Mouse (Mus musculus) 3134 (cell line): ENCODE results near the gene Kirrel.
A peak's percentile ranks its signal among the peaks of the same experiment; 100 is the strongest.
"Not testable (repeated sequence)": the region's sequence is repeated elsewhere in the genome, so short reads cannot be mapped to it uniquely, and the experiment has no call there.

Experiments
- DNase-seq: peaks from one replicate; pipeline ENCODE4 v3.0.0-alpha.2; 2011; ENCODE audit warnings: low spot score; ENCODE audit not compliant: insufficient read length; ENCODE audit errors: extremely low read depth

Gene Kirrel

DNA sequence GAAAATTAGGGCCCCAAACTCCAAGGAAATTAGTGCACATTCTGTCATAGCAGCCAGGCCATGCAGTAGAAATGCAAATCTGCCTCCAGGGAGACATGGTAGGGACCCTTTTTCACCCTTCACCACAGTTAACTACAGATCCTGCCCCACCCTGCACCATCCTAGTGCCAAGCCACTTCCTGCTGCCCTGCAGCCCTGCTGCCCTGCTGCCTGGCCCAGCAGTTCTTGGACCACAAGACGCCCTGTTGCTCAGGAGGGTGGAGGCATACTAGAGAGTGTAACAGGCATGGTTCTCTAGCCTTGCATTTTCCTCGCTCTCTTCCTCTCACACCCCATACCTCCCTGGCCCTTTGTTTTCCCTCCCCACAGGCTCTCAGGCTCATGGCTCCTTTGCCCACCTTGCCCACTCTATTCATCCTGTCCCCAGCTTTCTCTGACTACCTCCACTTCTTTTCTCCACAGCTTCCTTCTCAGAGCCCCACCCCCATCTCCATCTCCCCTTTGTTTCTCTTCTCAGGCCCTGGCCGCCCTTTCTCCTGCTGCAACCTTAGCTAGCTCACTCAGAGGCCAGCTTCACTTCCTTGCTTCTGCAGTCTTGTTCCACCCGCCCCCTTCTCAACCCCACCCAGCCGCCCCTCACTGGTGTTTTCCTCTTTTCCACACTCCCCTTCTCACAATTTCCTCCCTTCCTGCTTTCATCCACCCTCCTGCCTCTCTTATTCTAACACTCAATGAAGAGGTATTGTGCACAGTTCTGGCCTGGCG is 29.9 kb downstream of the Kirrel start:
- DNase-seq, result peak; percentile 70

- DNase-seq, result no peak
These were observed 34.3 kb downstream of the Kirrel start for GRCm38 (mm10) chr3:87140284-87140683.

- DNase-seq, result no peak
These were observed 37.8 kb downstream of the Kirrel start for GRCm38 (mm10) chr3:87136782-87137181.

DNA sequence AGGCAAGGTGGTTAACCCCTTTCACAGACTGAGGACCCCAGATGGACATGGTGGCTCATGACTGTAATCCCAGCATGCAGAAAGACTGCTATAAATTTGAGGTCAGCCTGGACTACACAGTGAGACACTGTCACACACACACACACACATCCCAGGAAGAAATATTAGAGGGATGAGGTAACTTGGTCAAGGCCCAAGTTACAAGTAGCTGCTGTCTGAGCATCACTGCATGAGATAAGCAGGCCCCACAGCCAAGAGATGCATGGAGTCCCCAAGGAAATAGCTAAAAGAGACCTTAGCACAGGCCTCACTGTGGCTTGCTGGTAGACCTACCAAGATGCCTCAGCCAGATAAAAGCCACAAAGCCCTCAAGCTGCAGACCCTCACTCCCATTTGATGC is 39.6 kb downstream of the Kirrel start:
- no peak for DNase-seq

- no peak for DNase-seq
These were observed 42.7 kb downstream of the Kirrel start for GRCm38 (mm10) chr3:87131694-87132347.

DNA sequence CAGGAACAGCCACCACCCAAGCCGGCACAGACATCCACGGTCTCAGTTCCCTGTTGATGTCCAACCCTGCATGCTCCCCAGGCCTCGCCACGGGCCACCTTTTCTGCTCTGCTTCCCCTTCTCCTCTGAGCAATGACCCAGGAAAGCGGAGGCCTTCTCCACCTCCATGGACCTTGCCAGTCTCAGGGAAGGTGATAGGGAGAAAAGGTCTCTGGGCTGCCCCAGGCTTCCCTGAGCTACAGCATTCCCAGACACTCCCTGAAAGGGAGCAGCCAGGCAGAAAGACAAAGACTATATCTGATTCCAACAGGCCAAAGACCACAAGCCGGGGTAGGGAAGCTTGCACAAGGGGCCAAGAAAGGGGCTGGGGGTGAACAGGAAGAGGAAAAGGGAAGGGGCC is 43.6 kb downstream of the Kirrel start:
- DNase-seq, result no peak

DNA sequence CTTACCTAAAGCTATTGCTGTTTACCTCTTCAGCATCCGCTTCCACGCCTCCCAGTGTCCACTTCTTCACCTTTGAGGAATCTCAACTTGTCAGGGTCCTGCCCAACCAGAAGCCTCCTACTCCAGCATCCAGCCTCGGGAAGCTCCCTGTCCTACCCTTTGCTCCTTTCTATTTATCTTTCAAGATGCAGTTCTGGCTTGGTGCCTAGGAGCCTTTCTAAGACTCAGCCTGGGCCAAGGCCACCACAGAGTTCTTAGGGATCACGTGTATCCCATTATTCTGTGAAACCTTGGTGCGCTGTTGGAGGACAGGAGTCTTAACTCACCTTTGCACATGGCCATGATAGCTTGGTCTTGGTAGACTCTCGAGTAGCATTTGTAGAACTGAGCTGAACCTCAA is 50.8 kb downstream of the Kirrel start:
- no peak for DNase-seq

DNA sequence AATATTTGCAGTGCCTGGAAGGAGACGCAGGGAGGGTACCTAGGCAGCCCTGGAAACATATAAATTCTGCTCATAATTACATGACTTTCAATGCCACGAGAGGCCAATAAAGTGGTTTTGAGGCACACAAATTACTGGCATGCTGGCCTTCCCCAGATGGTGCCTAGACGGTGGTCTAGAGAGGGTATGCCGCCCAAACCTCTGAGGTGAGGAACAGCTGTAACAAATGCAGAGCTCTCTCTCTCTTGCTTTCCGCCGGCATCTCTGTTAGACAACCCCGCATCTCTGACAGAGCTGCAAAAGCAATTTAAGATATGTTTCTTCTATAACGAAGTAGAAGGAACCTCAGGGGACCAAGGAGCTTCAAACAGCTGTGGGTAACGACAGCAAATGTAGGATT is 56.3 kb downstream of the Kirrel start:
- DNase-seq, result no peak

DNA sequence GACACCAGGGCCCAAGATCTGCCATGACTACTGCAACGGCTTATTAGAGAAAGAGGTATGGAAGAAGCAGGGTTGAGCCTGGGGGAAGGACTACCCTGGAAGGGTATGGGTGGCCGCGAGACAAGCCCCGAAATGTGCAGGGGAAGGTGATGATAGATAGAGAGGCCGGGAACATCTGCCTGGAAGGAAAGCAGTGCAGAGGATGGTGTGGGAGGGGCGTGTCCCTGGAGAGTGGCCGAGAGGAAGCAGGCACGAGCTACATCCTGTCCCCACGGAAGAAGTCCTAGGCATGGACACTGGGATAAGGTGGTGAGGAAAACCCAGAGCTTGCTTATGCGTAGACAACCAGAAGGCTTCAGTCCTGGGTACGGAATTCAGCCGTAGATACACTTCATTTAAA is 56.9 kb downstream of the Kirrel start:
- DNase-seq, result no peak

DNA sequence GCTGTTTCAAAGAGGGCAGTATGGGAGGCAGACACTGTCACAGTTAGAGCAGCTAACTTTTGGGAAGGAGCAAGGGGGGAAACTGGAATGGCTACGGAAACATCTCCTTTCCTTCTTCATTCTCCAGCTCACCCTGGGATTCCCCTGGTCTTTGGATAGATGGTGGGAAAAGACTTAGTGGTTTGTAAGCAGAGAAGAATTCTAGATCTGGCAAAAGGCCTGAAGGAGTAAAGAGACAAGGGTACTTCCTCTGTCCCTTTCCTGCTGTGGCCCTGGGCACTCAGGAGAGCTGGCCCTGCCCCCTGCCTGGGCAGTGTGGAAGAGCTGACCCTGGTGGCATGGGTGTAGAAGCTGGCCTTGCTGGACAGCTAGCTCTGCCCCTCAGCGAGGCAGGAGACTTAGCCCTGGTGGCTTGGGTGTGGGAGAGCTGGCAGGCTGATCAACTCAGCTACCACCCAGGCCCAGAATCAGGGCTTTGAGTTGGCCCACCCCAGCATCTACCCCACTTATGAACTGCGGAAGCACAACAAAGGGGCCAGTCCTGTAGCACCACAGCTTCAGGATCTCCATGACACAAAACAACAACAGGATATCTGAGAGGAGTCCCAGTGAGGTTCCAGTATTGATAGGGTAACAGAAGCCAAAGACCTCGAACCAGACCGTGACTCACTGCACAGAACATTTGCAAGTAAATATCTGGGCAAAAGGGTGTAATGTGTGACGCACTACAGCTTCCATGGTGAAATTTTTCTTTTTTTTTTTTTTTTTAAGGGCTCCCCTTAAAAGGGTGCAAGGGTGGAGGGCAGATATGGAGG is 58.6 kb downstream of the Kirrel start:
- peak; percentile 48 for DNase-seq

- DNase-seq, result no peak
These were observed 59.3 kb downstream of the Kirrel start for GRCm38 (mm10) chr3:87115271-87115670.

- no peak for DNase-seq
These were observed 59.7 kb downstream of the Kirrel start for GRCm38 (mm10) chr3:87114801-87115200.

- not testable (repeated sequence) for DNase-seq
These were observed 60.7 kb downstream of the Kirrel start for GRCm38 (mm10) chr3:87113881-87114280.

GRCm38 (mm10) chr3:87112264-87112663 is 62.3 kb downstream of the Kirrel start:
- DNase-seq, result no peak

DNA sequence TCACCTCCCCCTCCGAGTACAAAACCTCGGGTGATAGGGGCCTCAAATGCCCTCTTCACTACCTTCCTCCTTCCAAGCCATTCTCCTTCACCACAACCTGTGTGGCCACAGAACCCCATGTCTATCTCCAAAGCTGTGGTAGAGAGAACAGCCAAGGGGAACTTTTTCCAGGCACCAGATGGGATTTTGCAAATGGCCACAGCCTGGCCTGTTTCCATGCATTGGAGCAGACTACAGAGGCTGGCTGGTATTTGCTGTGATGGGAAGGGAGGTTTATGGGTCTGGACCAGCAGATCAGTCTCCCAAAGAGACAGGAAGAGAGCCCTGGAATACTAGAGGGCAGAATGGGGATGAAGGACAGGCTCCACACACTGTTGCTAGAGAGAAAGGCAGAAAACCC is 69.7 kb downstream of the Kirrel start:
- no peak for DNase-seq

DNA sequence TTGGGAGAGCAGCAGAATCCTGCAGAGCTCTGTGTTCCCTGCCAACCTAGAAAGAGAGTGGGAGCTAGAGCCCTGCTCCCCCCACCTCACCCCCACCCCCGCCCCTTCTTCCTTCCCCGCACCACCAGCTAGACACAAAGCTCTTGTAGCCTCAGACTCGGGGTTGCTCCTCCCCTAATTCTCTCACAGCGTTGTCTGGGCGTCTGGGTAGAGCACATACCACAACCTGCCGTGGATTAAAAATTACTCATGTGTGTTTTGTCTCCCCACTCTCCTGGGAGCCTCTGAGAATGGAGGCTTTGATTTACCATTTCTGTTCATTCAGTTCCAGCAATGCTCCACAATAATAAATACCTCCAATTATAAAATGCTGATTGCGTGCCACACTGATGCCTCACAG is 72.2 kb downstream of the Kirrel start:
- DNase-seq, result no peak

GRCm38 (mm10) chr3:87100911-87101310 is 73.6 kb downstream of the Kirrel start:
- DNase-seq, result no peak

- DNase-seq, result no peak
These were observed 76.3 kb downstream of the Kirrel start for GRCm38 (mm10) chr3:87097969-87098946.

DNA sequence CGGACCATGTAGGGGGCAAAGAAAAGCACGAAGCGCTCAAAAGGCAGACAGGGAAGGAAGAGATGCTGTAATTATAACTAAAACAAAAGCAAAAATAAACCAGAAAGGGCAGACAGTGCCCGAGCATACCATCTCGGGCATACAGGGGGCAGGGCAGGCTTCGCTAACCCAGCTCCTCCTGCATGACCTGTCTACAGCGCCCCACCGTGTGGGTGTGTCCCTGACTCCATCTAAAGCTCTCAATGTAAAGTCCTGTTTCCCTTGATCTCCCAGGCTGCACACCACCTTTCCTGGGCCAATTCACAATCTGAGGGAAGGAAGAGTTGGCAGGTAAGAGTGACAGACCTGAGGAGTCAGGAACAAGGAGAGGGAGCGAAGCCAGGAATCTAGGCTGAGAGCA is 77.3 kb downstream of the Kirrel start:
- DNase-seq, result no peak

DNA sequence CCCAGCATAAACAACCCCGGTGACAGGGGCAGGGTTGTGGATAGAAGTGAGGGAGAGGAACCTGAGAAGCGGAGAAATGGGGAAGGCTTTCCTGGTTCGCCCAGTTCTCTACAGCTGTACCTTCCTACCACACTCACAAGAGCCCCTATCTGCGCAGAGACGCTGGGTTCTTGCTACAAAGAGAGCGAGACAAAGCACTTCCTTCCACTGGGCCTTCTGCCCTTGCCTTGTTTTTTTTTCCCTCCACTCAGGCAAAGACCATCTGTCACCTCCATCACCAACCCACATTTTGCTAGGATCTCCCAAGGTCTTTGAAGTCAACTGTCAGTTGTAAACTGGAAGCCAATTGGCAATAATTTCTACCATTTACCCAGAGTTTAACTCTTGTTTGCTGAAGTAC is 80.8 kb downstream of the Kirrel start:
- no peak for DNase-seq
